Mouse (Mus musculus) neural tube, embryonic 13.5 days (tissue): Measurements from ENCODE around the gene Rsph14. TPM values are rescaled to one million over a fixed set of nuclear protein-coding genes. Genes with fewer than 3 reads are reported as not detected.
A peak's percentile ranks its signal among the peaks of the same experiment; 100 is the strongest.

Experiments used
- ATAC-seq: fragments of 200-750 bp; cut with Nextera tagmentation; 2 replicates; pipeline ENCODE4 v1.8.0; 2017; ENCODE audit warnings: low read depth, mild to moderate bottlenecking, moderate TSS enrichment, moderate library complexity
- H3K27ac ChIP-seq: fragments of 300-500 bp; sonication (generic); replicated peaks from 2 replicates; pipeline ENCODE4 v1.5.1; 2015; ENCODE audit warnings: moderate library complexity, mild to moderate bottlenecking, inconsistent platforms
- H3K27me3 ChIP-seq: fragments of 300-500 bp; sonication (generic); 2 replicates; pipeline ENCODE4 v1.6.1; 2015; ENCODE audit warnings: mild to moderate bottlenecking, inconsistent platforms
- H3K36me3 ChIP-seq: fragments of 300-500 bp; sonication (generic); 2 replicates; pipeline ENCODE4 v1.6.1; 2015; ENCODE audit warnings: mild to moderate bottlenecking, inconsistent platforms
- H3K4me1 ChIP-seq: fragments of 300-500 bp; sonication (generic); replicated peaks from 2 replicates; pipeline ENCODE4 v1.6.1; 2015; ENCODE audit warnings: inconsistent platforms
- H3K4me2 ChIP-seq: fragments of 300-500 bp; sonication (generic); 2 replicates; pipeline ENCODE4 v1.6.1; 2015; ENCODE audit warnings: inconsistent platforms, mild to moderate bottlenecking, moderate library complexity
- H3K4me3 ChIP-seq: fragments of 300-500 bp; sonication (generic); 2 replicates; pipeline ENCODE4 v1.5.1; 2015; ENCODE audit warnings: mild to moderate bottlenecking, inconsistent platforms
- H3K9ac ChIP-seq: fragments of 300-500 bp; sonication (generic); 2 replicates; pipeline ENCODE4 v1.6.1; 2015; ENCODE audit warnings: moderate library complexity, mild to moderate bottlenecking, inconsistent platforms
- H3K9me3 ChIP-seq: fragments of 300-500 bp; sonication (generic); 2 replicates; pipeline ENCODE4 v1.6.1; 2016; ENCODE audit warnings: inconsistent platforms
- WGBS: fragments of 180-500 bp; shearing (Covaris S2); methylation state at CpG from one replicate; pipeline ENCODE4 v1.1.7; 2015; 5-methylcytosine and 5-hydroxymethylcytosine counted together
- polyA plus RNA-seq: library from polyadenylated mRNA; unstranded; fragments of >200 nt; fragmentation: Nextera tagmentation; extraction: Ambion mirVana; gene quantifications from 2 replicates; pipeline ENCODE4 v1.2.1, GENCODE M21; 2015

The Rsph14 gene
- polyA plus RNA-seq, 1 experiment from 2014 or later = 0.35 TPM

DNA sequence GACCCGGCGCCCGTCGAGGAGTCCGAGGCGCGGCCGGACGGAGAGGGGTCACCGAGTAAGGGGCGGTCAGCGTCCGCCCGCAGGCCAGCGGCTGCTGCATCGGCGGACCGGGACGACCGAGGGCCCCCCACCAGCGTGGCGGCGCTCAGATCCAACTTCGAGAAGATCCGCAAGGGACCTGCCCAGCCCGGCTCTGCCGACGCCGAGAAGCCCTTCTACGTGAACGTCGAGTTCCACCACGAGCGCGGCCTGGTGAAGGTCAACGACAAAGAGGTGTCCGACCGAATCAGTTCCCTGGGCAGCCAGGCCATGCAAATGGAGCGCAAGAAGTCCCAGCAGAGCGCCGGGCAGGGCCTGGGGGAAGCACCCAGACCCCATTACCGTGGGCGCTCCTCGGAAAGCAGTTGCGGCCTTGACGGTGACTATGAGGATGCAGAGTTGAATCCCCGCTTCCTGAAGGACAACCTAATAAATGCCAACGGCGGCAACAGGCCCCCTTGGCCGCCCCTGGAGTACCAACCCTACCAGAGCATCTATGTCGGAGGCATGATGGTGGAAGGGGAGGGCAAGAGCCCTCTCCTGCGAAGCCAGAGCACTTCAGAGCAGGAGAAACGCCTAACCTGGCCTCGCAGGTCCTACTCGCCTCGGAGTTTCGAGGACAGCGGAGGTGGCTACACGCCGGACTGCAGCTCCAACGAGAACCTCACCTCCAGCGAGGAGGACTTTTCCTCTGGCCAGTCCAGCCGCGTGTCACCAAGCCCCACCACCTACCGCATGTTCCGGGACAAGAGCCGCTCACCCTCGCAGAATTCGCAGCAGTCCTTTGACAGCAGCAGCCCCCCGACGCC, 29.2 kb upstream of the Rsph14 start:
- H3K36me3 ChIP-seq = 0 out of 2 replicates have a peak, but pooled peaks cover 5% of the 10 kb centered on the region
- ATAC-seq = no peak
- H3K4me2 ChIP-seq = peak overlapping the region; percentile 84
- peaks cover 78% of the 10 kb centered on the region for H3K4me1 ChIP-seq
- WGBS = 2% methylated on average over 70 of the region's 71 CpGs
- no peaks in the 10 kb centered on the region for H3K27me3 ChIP-seq
- peak overlapping the region; percentile 88 for H3K4me3 ChIP-seq
- H3K9ac ChIP-seq = peak overlapping the region; percentile 94
- H3K9me3 ChIP-seq = no peaks in the 10 kb centered on the region
- peak overlapping the region; percentile 93 for H3K27ac ChIP-seq

DNA sequence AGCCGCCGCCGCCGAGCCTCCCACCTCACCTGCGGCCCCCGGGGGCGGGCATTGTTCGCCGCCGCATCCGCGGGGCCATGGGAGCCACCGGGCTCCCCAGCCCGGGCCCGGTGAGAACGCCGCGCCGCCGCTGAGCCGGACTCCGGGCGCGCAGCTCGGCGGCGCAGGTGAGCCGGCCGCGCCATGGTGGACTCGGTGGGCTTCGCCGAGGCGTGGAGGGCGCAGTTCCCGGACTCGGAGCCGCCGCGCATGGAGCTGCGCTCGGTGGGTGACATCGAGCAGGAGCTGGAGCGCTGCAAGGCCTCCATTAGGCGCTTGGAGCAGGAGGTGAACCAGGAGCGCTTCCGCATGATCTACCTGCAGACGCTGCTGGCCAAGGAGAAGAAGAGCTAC, 28.5 kb upstream of the Rsph14 start:
- Histone ChIP-seq H3K9me3 (no peaks in the 10 kb centered on the region), H3K4me1 (peaks cover 79% of the 10 kb centered on the region), H3K27ac (peak overlapping the region; percentile 93), H3K4me2 (peak overlapping the region; percentile 84), H3K4me3 (peak overlapping the region; percentile 88), H3K9ac (peak overlapping the region; percentile 94), H3K27me3 (no peaks in the 10 kb centered on the region), H3K36me3 (0 out of 2 replicates have a peak, but pooled peaks cover 4% of the 10 kb centered on the region)
- ATAC-seq = peak; percentile 30
- WGBS = under 1% methylated on average over 42 of the region's 48 CpGs

DNA sequence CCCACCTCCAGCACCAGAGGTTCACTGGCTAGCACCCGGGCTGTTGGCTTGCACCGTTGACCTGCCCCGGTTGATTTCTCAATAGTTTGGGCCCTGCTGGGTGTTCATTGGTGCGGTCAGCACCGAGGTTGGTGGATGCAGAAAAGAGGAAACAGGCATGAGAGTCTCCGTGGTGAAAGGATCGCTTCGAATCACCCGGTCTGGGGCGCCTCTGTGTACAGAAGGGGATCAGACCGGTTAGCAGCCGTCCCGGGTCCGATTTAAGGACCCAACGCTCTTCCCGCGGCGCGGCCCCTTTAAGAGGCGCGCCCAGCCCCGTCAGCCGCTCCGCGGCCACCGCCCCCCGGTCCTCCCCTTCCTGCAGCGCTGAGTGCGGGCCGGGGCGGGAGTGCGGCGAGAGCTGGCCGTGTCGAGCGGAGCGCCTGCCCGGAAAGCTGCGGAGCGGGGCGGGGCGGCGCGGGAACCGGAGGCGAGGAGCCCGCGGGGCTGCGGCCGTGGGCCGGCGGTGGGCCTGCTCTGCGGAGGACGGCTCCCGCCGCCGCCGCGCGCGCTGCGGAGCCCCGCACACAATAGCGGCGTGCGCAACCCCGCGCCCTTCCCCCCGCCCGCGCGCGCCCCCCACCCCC, 27.9 kb upstream of the Rsph14 start, which contains the start of gene Bcr:
Gene Bcr, plus strand, starts transcription at position 376 of the 626 bp plus-strand sequence.
- Histone ChIP-seq H3K36me3 (no peaks in the 10 kb centered on the region), H3K9me3 (no peaks in the 10 kb centered on the region), H3K9ac (peak within 1 kb of the TSS; percentile 94), H3K4me2 (peak within 1 kb of the TSS; percentile 84), H3K27ac (peak within 1 kb of the TSS; percentile 93), H3K4me1 (peaks cover 78% of the 10 kb centered on the region), H3K4me3 (peak within 1 kb of the TSS; percentile 88), H3K27me3 (no peaks in the 10 kb centered on the region)
- WGBS = under 1% methylated on average over 61 of the region's 73 CpGs
- ATAC-seq = peak; percentile 86

DNA sequence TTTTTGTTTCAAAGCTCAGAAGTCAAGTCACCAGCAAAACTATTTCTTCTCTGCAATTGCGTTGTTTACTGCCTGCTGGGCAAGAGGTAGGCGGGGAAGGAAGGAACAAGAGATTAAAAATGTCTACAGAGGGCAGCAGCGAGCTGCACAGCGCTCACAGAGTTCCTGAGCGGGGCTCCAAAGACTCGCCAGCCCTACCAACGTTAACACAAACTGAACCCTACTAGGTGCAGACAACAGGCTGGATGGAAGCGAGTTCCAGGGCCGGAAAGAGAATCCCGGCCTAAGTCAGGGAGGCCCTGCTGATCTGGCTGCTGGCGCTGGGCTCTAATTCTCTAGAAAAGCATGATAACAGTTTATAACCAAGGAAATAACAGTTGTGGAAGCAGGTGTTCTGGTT, 27.0 kb upstream of the Rsph14 start:
- Histone ChIP-seq H3K4me3 (peak overlapping the region; percentile 88), H3K4me1 (peaks cover 70% of the 10 kb centered on the region), H3K9ac (peak overlapping the region; percentile 94; the same call in 1 of the 2 replicates), H3K36me3 (no peaks in the 10 kb centered on the region), H3K27ac (no peak overlapping the region; the same call in 1 of the 2 replicates), H3K27me3 (no peaks in the 10 kb centered on the region), H3K4me2 (peak overlapping the region; percentile 84), H3K9me3 (no peaks in the 10 kb centered on the region)
- 0 out of 2 replicates have a peak, but pooled peaks have one; percentile 23 for ATAC-seq
- WGBS = under 1% methylated on average over 11 of the region's 11 CpGs

DNA sequence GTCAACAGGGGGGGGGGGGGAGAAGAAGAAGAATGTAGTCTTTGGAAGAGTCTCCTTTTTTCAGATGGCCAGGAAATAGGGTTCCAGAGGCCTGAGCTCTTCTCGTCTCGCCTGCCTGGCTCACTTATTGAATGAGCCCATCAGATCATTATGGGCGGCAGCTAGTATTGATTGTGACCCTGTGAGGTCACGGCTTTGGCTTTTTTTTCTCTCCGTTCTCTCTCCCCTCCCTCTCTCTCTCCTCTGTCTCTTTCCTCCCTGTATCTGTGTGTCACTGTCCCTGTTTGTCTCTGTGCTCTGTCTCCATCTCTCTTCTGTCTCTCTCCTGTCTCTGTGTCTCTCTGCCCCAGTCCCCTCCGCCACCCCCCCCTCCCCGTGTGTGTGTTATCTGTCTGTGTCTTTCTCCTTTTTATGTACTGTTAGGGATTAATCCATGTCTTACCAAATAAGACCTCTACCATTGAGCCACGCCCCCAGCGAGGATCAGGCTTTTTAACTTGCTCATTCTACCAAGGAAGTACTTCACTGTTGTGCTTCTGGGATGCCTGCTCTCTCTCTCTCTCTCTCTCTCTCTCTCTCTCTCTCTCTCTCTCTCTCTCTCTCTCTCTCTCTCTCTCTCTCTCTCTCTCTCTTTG, 26.5 kb upstream of the Rsph14 start:
- Histone ChIP-seq H3K27me3 (no peaks in the 10 kb centered on the region), H3K4me1 (peaks cover 69% of the 10 kb centered on the region), H3K4me3 (no peak overlapping the region), H3K27ac (no peak overlapping the region; the same call in none of the 2 replicates), H3K4me2 (0 out of 2 replicates have a peak overlapping the region, but pooled peaks have one; percentile 84), H3K9me3 (no peaks in the 10 kb centered on the region), H3K9ac (0 out of 2 replicates have a peak overlapping the region, but pooled peaks have one; percentile 8), H3K36me3 (no peaks in the 10 kb centered on the region)
- 21% methylated on average over 9 of the region's 9 CpGs for WGBS
- ATAC-seq = no peak

DNA sequence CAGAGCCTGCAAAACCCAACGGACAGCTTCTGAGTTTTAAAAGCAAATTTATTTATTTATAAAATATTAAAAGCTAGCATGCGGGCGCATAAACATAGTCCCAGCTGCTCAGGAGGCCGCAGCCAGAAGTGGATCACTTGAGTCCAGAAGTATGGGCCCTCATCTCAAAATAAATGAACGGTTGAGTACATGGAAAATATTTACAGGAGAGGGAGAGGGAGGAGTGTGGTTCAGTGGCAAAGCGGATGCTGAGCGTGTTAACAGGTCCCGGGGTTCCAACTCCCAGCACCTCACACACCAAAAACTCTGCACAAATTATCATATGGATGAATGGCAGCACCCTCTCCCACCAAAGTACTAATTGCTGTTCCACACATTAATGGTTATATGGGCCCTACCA, 25.9 kb upstream of the Rsph14 start:
- no peak for ATAC-seq
- Histone ChIP-seq H3K4me3 (no peak overlapping the region), H3K27ac (no peak overlapping the region), H3K4me1 (peaks cover 63% of the 10 kb centered on the region), H3K4me2 (no peak overlapping the region), H3K27me3 (no peaks in the 10 kb centered on the region), H3K9ac (no peak overlapping the region), H3K9me3 (no peaks in the 10 kb centered on the region), H3K36me3 (no peaks in the 10 kb centered on the region)
- WGBS = 81% methylated on average over 8 of the region's 8 CpGs

DNA sequence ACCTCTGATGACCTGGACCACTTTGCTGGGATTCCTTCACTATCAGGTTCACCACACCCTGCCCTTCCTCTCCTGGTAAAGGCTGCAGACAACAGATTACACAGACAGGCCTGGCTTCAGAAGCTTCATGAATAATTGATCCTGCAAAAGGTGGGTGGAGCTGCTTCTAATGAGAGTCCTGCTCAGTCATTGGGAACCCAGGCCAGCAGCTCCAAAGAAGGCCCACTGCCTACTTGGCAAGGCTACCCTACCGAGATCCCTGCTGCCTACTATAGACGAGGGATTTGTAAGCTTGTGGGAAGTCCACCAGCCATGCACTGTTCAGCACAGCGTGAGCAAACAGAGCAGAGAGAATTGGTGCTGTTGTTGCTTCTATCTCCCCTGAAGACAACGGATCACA, 23.9 kb upstream of the Rsph14 start:
- Histone ChIP-seq H3K27ac (peak overlapping the region; percentile 72), H3K9me3 (no peaks in the 10 kb centered on the region), H3K36me3 (no peaks in the 10 kb centered on the region), H3K9ac (no peak overlapping the region), H3K4me1 (peaks cover 43% of the 10 kb centered on the region), H3K27me3 (no peaks in the 10 kb centered on the region), H3K4me3 (no peak overlapping the region), H3K4me2 (no peak overlapping the region)
- WGBS = 6% methylated on average over 4 of the region's 4 CpGs
- ATAC-seq = no peak

DNA sequence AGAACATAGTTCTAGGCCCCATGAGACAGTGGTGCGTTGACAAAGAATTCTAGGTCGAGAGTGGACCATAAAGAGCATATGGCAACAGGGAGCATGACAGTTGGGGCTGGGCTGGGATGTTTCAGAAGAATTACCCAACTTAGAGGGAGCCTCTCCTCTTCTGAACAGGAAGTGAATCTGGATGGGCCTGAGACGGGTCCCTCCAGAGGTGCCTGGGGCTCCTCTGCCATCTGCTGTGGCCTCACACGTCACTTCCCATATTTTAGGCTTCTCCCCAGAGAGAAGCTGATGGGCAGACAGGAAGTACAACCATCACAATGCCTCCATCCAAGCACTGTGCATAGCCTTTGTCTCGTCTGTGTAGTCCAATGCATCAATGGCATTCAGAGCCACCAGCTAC, 23.3 kb upstream of the Rsph14 start:
- H3K4me3 ChIP-seq = no peak overlapping the region
- no peak overlapping the region for H3K9ac ChIP-seq
- peak overlapping the region; percentile 72 for H3K27ac ChIP-seq
- no peaks in the 10 kb centered on the region for H3K9me3 ChIP-seq
- peaks cover 43% of the 10 kb centered on the region for H3K4me1 ChIP-seq
- no peaks in the 10 kb centered on the region for H3K36me3 ChIP-seq
- H3K4me2 ChIP-seq = no peak overlapping the region
- H3K27me3 ChIP-seq = no peaks in the 10 kb centered on the region
- no peak for ATAC-seq
- 56% methylated on average over 5 of the region's 5 CpGs for WGBS

DNA sequence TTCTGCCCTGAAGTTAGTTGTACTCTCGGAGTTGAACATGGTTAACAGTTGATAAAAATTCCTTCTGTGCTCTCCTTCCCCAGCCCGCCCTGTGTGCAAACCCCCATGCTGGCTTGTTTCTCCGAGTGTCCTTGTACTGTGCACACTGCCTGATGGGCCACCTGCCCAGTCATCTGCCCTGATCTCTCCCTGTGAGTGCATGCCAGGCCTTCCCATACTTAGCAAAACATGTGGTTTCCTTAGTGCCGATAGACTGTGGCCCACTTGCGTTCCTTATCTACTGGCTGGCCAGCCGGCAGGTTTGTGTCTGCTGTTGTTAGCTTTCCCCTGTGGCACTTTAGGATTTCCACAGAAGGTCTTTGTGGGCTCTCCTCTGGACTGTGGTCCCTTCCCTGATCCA, 21.7 kb upstream of the Rsph14 start:
- Histone ChIP-seq H3K27ac (no peak overlapping the region), H3K4me1 (peaks cover 34% of the 10 kb centered on the region), H3K9me3 (no peaks in the 10 kb centered on the region), H3K9ac (no peak overlapping the region), H3K36me3 (no peaks in the 10 kb centered on the region), H3K4me3 (no peak overlapping the region), H3K27me3 (no peaks in the 10 kb centered on the region), H3K4me2 (no peak overlapping the region)
- 79% methylated on average over 6 of the region's 6 CpGs for WGBS
- ATAC-seq = no peak

DNA sequence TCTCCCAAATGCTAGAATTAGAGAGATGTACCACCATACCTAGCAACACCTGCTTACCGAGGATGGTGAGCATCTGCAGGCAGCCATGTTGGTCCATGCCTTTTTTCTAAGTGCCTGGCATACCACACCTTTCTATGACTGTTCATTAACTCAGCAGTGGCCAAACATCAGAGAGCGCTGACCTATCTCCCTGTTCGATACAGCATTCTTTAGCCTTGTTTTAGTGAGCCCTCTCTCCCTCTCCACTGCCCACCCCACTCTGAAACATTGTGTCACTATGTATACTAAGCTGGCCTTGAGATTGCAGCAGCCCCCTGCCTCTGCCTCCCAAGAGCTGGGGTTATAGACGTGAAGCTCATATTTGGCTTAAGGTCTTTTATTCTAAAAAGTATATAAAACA, 21.3 kb upstream of the Rsph14 start:
- ATAC-seq = no peak
- 85% methylated on average over 4 of the region's 4 CpGs for WGBS
- no peaks in the 10 kb centered on the region for H3K36me3 ChIP-seq

DNA sequence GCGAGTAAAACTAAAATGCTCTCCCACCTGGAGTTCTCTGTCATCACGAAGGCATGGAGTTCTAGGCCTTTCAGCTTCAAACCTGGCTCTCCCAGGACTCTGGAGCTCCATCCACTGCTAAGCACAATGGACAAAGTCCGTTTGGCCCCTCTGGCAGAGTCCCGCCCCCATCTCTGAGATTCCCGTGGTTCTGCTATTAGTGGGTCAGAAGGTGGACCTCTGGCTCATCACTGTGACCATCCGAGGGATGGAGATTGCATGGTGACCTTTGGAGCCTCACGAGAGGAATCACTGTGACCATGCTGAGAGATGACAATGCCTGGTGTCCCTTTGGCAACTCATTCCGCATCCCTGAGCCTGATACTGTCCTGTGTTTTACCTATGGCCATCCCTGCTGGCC, 20.5 kb upstream of the Rsph14 start:
- no peak for ATAC-seq
- 82% methylated on average over 8 of the region's 8 CpGs for WGBS

More for the DNA sequence above, 21.3 kb upstream of the Rsph14 start:
- Histone ChIP-seq H3K4me2 (no peak overlapping the region), H3K4me3 (no peak overlapping the region), H3K4me1 (peaks cover 30% of the 10 kb centered on the region), H3K9me3 (no peaks in the 10 kb centered on the region), H3K27ac (no peak overlapping the region), H3K27me3 (no peaks in the 10 kb centered on the region), H3K9ac (no peak overlapping the region)

More for the DNA sequence above, 20.5 kb upstream of the Rsph14 start:
- H3K4me1 ChIP-seq = peaks cover 24% of the 10 kb centered on the region
- no peak overlapping the region for H3K4me3 ChIP-seq
- no peak overlapping the region for H3K9ac ChIP-seq
- no peaks in the 10 kb centered on the region for H3K9me3 ChIP-seq
- H3K27ac ChIP-seq = no peak overlapping the region
- no peaks in the 10 kb centered on the region for H3K36me3 ChIP-seq
- no peak overlapping the region for H3K4me2 ChIP-seq
- no peaks in the 10 kb centered on the region for H3K27me3 ChIP-seq
